Comparison of ENCODE assay signal across 7 mouse cellular contexts in genomic region chr4:48046461-48046901, GRCm38 (mm10). TPM values are rescaled to one million over a fixed set of nuclear protein-coding genes. Genes with fewer than 3 reads are reported as not detected.
DNase-seq lines count a peak whose midpoint lies in the region; ATAC-seq and TF ChIP-seq lines count a peak whose summit lies in the region.

No protein-coding gene starts in this region.

- H3K4me1 ChIP-seq in spleen, adult 2 months (ENCODE audit: control insufficient read depth, insufficient read depth, insufficient read length): peaks cover 10% of the 10 kb centered on the region
- peaks cover 14 to 21% of the 10 kb centered on the region in 2 experiments for H3K4me1 ChIP-seq in heart, embryonic 14.5 days (ENCODE audit: control insufficient read depth in 2 of 2, insufficient read depth in 2 of 2, low read length in 2 of 2)
- H3K4me1 ChIP-seq in limb, embryonic 14.5 days (ENCODE audit: control insufficient read depth, insufficient read depth, low read length): peaks cover 31% of the 10 kb centered on the region
- peaks cover 40% of the 10 kb centered on the region for H3K4me1 ChIP-seq in stomach, embryonic 15.5 days

- H3K4me2 ChIP-seq in heart, embryonic 14.5 days (ENCODE audit: low read length): peak overlapping the region; percentile 100
- H3K4me2 ChIP-seq in limb, embryonic 14.5 days (replicated peaks; ENCODE audit: low read depth, low read length, severe bottlenecking): peak overlapping the region; percentile 97
- H3K4me2 ChIP-seq in stomach, embryonic 15.5 days: peak overlapping the region; percentile 100

- no peaks in the 10 kb centered on the region for H3K36me3 ChIP-seq in spleen, adult 2 months (ENCODE audit: control insufficient read depth, insufficient read depth, low read length)
- no peaks in the 10 kb centered on the region for H3K36me3 ChIP-seq in heart, embryonic 14.5 days (ENCODE audit: control insufficient read depth, insufficient read depth, low read length)
- no peaks in the 10 kb centered on the region for H3K36me3 ChIP-seq in limb, embryonic 14.5 days (ENCODE audit: control insufficient read depth, insufficient read depth, low read length)
- H3K36me3 ChIP-seq in stomach, embryonic 15.5 days: no peaks in the 10 kb centered on the region

- H3K9me3 ChIP-seq in heart, embryonic 14.5 days (ENCODE audit: control insufficient read depth, low read length): no peaks in the 10 kb centered on the region
- H3K9me3 ChIP-seq in limb, embryonic 14.5 days (ENCODE audit: control insufficient read depth, low read length): no peaks in the 10 kb centered on the region
- H3K9me3 ChIP-seq in stomach, embryonic 15.5 days: no peaks in the 10 kb centered on the region

- TF ChIP-seq POLR2A in spleen, adult 2 months (IDR thresholded peaks at IDR 0.05; ENCODE audit: low read depth, low read length): no peak
- no peak for TF ChIP-seq POLR2A in limb, embryonic 14.5 days (IDR thresholded peaks at IDR 0.05; ENCODE audit: borderline replicate concordance, extremely low read depth, insufficient read depth, insufficient read length)

- TF ChIP-seq CTCF in spleen, adult 2 months (IDR thresholded peaks at IDR 0.05; ENCODE audit: extremely low read depth, insufficient read depth, insufficient read length, insufficient replicate concordance): no peak

- no peak for ATAC-seq in heart, embryonic 14.5 days (ENCODE audit: insufficient number of reproducible peaks, insufficient read depth, low FRiP score, low read depth)
- ATAC-seq in limb, embryonic 14.5 days (ENCODE audit: low FRiP score, low read depth): no peak
- ATAC-seq in stomach, embryonic 15.5 days (ENCODE audit: insufficient read depth, low FRiP score, low read depth): no peak
- no peak for ATAC-seq in inflammation-experienced regulatory T-cells, adult 6 months

- DNase-seq in spleen, adult 2 months (ENCODE audit: low read depth in 1 of 2, low spot score in 2 of 2): peak in 1 of 2 experiments; percentile 12
- no peak for DNase-seq in spleen, postnatal 36 days (ENCODE audit: low spot score in 2 of 2)
- peak; percentile 34 for DNase-seq in cerebellum, adult 8-10 months
- DNase-seq in limb, embryonic 14.5 days (ENCODE audit: low spot score): no peak

- H3K4me3 ChIP-seq in spleen, adult 2 months (ENCODE audit: extremely low read depth, insufficient read depth, insufficient read length): peak overlapping the region; percentile 72
- peak overlapping the region; percentile 70 to 77 for H3K4me3 ChIP-seq in heart, embryonic 14.5 days (ENCODE audit: control insufficient read depth in 1 of 2, insufficient read depth in 1 of 2, low read depth in 1 of 2, low read length in 2 of 2)
- H3K4me3 ChIP-seq in limb, embryonic 14.5 days (replicated peaks; ENCODE audit: low read length): peak overlapping the region; percentile 59
- peak overlapping the region; percentile 70 for H3K4me3 ChIP-seq in stomach, embryonic 15.5 days (replicated peaks)

- under 1% methylated on average over 20 of the region's 20 CpGs for WGBS in spleen, adult 2 months
- WGBS in heart, embryonic 14.5 days: under 1% methylated on average over 20 of the region's 20 CpGs
- under 1% methylated on average over 20 of the region's 20 CpGs for WGBS in limb, embryonic 14.5 days
- WGBS in stomach, embryonic 15.5 days: 1% methylated on average over 20 of the region's 20 CpGs

- peak overlapping the region; percentile 69 for H3K9ac ChIP-seq in heart, embryonic 14.5 days (ENCODE audit: low read length)
- H3K9ac ChIP-seq in limb, embryonic 14.5 days (ENCODE audit: low read depth, low read length, severe bottlenecking): peak overlapping the region; percentile 56; the same call in 1 of the 2 replicates
- no peak overlapping the region for H3K9ac ChIP-seq in stomach, embryonic 15.5 days

- no peak overlapping the region for H3K27ac ChIP-seq in spleen, adult 2 months (ENCODE audit: insufficient read depth, low read length)
- H3K27ac ChIP-seq in heart, embryonic 14.5 days (replicated peaks in 1 of 2; ENCODE audit: control insufficient read depth in 1 of 2, insufficient read depth in 1 of 2, low read depth in 2 of 2, low read length in 2 of 2): no peak overlapping the region
- no peak overlapping the region for H3K27ac ChIP-seq in limb, embryonic 14.5 days (replicated peaks; ENCODE audit: low read depth, low read length)
- no peak overlapping the region for H3K27ac ChIP-seq in stomach, embryonic 15.5 days

- peaks cover 22% of the 10 kb centered on the region for H3K27me3 ChIP-seq in spleen, adult 2 months (ENCODE audit: control insufficient read depth, insufficient read depth, low read length)
- peaks cover 44% of the 10 kb centered on the region for H3K27me3 ChIP-seq in heart, embryonic 14.5 days (ENCODE audit: control insufficient read depth, insufficient read depth, low read length)
- peaks cover 57% of the 10 kb centered on the region for H3K27me3 ChIP-seq in limb, embryonic 14.5 days (ENCODE audit: control insufficient read depth, insufficient read depth, low read length)
- peaks cover 61% of the 10 kb centered on the region for H3K27me3 ChIP-seq in stomach, embryonic 15.5 days (replicated peaks)

RNA-seq across cellular contexts. Expression of gene Nr4a3, which starts 1.5 kb away (rescaled TPM):
- 7.0 and 9.8 TPM in 2 replicates for polyA plus RNA-seq in spleen, adult 2 months (2012; rRNA removed)
- polyA plus RNA-seq in heart, embryonic 14.5 days (2014; fragmentation: Nextera tagmentation; extraction: Ambion mirVana): 0.14 and 0.31 TPM in 2 replicates
- polyA plus RNA-seq in limb, embryonic 14.5 days (2012; rRNA removed): 0.79 and 1.3 TPM in 2 replicates
- 0.44 and 0.59 TPM in 2 replicates for polyA plus RNA-seq in limb, embryonic 14.5 days (2014; fragmentation: Nextera tagmentation; extraction: Ambion mirVana)
- 0.10 and 0.21 TPM in 2 replicates for polyA plus RNA-seq in stomach, embryonic 15.5 days (2015; fragmentation: Nextera tagmentation; extraction: Ambion mirVana)
- polyA plus RNA-seq in inflammation-experienced regulatory T-cells, adult 6 months (2017; shearing (Covaris generic)): 1 to 10 TPM; 1.9 to 3.6 (median 2.7) TPM
